Mouse (Mus musculus) monocyte, adult 2 months (primary cell): ENCODE results near the gene Rapgef6.
A peak's percentile ranks its signal among the peaks of the same experiment; 100 is the strongest.

Experiments used
- DNase-seq, 2 experiments: peaks; one replicate each; pipeline ENCODE4 v3.0.0; 2022; ENCODE audit warnings: low spot score in 2 of 2, low read depth in 1 of 2

Gene Rapgef6

GRCm38 (mm10) chr11:54690171-54690570, 167.5 kb downstream of the Rapgef6 start:
- no peak for DNase-seq

DNA sequence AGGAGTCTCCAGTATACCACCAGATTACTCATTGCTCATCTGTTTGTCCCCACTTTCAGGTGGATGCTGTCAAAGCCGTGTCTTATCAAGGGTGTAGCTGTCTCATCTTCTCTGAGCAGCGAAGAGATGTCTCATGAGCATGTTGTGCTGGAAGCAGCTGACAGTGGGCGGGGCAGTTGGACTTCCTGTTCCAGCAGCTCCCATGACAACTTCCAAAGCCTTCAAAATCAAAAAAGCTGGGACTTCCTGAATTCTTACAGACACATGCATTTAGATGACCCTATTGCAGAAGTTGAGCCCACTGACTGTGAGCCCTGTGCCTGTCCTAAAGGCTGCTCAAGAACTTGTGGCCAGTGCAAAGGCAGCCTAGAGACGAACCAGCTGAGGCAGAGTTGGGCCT, 168.5 kb downstream of the Rapgef6 start:
- DNase-seq = peak; percentile 55 to 65

- DNase-seq = no peak
Observed at GRCm38 (mm10) chr11:54693696-54694095, 171.0 kb downstream of the Rapgef6 start.

DNA sequence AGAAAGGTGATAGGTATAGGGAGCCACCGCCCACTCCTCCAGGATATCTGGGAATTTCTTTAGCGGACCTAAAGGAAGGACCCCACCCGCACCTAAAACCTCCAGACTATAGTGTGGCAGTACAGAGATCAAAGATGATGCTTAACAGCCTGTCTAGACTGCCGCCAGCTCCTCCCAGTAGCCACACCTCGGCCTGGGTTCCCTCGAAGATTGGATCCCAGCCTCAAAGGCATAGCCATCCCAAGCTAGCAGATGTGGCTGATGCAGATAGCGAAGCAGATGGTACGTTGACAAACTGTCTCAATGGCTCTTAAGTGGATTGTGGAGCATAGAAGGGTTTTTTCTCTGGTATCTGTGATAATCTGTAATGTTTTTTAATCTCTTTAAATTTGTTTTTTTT, 171.6 kb downstream of the Rapgef6 start:
- no peak for DNase-seq

GRCm38 (mm10) chr11:54695951-54696350, 173.3 kb downstream of the Rapgef6 start:
- no peak for DNase-seq

DNA sequence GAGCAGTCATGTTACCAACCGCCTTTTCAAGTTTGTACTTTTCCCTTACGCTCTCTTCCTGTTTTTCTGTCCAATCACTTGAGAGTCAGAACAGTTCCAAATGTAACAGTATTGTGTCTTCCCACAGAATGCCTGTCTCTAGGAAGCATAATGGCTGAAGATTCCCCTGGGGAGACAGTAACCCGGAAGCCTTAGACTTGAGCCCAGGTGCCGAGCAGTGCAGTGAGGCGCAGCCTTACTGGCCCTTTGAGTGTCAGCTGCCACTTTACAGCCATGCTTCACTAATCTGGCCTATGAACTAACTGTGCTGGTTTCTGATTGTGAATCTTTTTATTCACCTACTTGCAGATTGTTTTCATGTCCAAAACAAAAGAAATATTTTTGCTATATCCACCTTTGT, 175.0 kb downstream of the Rapgef6 start:
- no peak for DNase-seq

DNA sequence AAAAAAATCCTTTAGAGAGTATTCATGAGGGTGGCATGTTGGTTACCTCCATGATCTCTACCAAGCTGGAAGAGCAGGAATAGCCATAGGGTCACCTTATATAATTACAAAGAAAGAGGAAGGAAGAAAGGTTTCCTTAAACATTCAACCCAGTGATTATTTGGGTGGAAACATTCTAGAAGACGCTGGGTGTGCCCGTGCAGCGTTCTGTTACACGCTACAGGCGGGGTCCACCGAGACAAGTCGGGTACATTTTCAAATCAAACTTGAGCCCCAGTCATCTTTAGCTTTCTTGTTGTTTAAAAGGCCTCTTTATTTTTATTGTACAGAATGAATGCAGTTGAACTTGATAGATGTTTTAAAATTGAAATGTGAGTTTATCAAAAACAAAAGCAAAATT, 176.0 kb downstream of the Rapgef6 start:
- DNase-seq = no peak

DNA sequence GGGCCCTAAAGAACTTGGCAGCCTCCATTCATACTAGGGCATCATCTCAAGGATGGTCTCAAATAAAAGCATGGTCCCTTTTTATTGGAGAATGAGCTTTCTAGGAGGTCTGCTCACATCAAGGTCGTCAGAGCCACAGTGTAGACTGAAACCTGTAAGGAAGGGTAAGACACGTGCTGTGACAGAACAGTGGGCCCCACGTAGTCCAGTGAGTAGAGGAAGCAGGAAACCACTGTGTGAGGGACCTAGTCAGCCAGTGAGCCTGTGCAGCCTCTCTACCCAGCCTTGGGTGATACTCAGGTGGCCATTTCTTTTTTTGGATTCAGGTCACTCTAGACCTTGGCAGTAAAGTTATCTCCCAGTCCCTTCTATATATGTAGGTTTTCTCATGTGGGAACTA, 177.3 kb downstream of the Rapgef6 start:
- DNase-seq = no peak

DNA sequence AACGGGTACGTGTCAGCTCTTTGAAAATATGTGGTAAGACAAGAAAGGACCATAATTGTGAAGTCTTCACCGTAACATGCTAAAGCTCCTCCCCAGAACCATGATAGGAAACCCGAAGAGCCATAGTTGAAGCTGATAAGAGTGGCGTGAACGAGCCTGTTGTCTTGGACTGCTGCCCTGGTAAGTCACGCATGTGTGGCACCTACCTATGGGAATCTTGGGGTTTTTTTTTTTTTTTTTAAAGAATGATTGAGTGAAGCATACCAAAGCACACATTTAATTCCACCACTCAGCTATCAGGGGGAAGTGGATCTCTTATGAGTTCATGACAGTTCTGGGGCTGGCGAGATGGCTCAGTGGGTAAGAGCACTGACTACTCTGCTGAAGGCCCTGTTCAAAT, 179.2 kb downstream of the Rapgef6 start:
- DNase-seq = no peak

DNA sequence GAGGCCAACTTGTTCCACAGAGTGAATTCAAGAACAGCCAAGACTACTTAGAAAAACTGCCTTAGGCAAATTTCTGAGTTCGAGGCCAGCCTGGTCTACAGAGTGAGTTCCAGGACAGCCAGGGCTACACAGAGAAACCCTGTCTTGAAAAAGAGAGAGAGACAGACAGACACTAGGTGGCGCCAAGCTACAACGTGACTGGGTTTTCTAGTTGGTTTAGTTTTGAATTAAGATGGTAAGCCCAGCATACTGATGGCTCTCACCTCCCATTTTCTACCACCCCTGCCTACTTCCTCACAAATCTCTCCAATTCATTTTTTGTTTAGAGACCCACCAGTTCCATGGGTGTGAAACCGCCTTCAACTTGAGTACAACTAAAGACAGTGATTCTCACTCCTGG, 180.7 kb downstream of the Rapgef6 start:
- DNase-seq = peak; percentile 33 to 61

GRCm38 (mm10) chr11:54708153-54708552, 185.5 kb downstream of the Rapgef6 start:
- DNase-seq = no peak

GRCm38 (mm10) chr11:54709645-54710044, 187.0 kb downstream of the Rapgef6 start:
- no peak for DNase-seq

- DNase-seq = no peak
Observed at GRCm38 (mm10) chr11:54710512-54711293, 188.1 kb downstream of the Rapgef6 start.

- DNase-seq = no peak
Observed at GRCm38 (mm10) chr11:54712849-54713248, 190.2 kb downstream of the Rapgef6 start.

- DNase-seq = no peak
Observed at GRCm38 (mm10) chr11:54717893-54718292, 195.2 kb downstream of the Rapgef6 start.

DNA sequence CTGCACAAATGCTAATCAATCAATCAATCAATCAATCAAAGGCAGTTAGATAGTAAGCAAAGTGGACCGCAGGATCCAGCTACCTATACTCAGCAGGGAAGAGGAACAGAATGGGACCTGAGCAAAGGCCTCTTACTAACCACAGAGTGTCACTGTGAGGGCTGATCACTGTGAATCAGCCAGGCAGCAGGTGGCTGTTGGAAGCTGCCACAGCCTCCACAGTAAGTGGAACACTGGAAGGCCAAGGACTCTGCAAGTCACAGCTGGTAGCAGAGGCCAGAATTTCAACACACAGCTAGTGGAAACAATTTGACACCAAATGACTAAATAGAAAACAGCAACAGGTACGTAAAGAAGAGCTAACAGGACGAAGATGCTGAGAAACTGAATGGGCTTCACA, 196.0 kb downstream of the Rapgef6 start:
- DNase-seq = no peak

- DNase-seq = no peak
Observed at GRCm38 (mm10) chr11:54722057-54722456, 199.4 kb downstream of the Rapgef6 start.

DNA sequence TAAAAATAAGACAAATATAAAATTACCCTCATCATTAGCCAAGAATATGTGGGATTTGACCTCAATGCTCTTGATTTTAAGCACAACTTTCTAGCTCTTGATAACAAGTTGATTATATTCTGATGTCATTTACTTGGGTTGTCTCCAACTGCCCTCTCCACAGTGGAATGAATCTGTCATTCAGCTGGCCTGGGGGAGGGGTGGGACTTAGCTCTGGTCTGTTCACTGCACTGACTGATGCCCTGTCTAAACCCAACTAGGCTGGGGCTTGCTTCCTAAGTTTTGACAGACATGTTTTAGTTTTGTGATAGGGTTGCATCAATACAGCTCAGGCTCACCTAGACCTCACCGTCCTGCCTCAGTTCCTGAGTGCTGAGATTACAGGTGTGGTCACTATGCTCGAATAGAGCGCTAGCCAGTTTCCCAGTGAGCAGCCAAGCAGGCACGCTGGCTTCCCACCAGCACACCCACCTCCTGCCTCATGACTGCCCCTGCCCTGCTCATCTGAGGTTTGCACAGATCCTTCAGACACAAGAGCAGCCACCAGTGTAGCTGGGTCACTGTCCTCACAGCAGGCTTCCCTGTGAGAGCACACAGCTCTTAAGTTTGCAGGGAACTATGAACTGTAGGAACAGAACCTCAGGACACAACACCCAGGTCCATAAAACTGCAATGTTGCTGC, 201.8 kb downstream of the Rapgef6 start:
- DNase-seq = no peak

DNA sequence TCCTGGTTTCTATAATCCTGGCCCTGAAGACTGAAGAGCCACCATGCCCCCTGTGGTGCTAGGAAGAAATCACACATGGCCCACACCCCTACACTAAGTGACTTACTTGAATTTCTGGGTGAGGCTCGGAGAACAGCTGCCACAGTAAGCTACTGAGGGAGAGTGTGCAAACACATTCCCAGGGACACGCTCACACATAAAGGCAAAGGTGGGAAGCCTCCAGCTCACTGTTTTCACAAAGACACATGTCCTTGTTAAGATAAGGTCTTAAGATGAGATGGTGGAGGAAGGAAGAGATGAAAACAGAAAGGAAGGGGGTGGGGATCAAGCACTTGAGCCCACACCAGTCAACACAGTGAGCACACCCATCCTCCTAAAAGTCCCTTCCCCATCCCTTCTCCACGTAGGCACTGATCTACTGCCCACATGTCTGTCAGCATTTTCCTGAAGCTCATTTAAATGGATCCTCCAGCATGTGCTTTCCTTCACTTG, 204.0 kb downstream of the Rapgef6 start:
- DNase-seq = no peak

GRCm38 (mm10) chr11:54727327-54727901, 204.8 kb downstream of the Rapgef6 start:
- peak; percentile 8 to 61 for DNase-seq

DNA sequence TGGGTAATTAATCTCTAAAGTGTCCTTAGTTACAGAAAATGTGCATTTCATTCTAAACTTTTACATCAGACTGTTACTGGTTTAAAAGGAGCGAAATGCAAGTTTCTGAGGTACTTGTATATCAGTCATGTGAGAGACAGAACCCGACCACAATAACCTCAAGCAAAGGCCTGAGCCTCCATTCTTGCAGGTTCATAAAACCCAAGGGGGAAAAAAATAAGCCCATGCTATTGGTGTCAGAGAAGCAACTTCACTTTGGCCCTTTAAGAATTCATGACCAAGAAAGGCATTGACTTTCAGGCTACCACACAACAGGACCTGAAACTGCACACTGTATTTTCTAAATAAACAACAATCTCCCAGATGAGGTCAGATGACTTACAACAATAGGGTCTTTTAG, 205.7 kb downstream of the Rapgef6 start:
- no peak for DNase-seq

DNA sequence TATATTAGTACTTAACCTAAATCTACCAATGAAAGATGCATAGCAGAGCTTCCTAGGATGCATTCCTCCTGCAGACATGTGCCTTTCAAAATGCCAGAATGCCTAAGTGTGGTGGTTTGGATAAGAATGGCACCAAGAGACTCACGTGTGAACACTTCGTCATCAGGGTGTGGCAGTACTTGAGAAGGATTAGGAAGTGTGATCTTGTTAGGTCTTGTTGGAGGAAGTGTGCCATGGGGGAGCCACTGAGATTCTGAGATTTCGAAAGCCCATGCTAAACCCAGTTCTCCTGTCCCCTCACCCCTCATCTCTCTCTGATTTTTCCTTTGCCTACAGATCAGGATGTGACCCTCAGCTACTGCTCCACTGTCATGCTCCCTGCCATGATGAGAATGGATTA, 206.7 kb downstream of the Rapgef6 start:
- peak; percentile 19 to 29 for DNase-seq
